Comparison of ENCODE assay signal across 12 mouse cellular contexts in genomic region chr7:79521259-79521658, GRCm38 (mm10). TPM values are rescaled to one million over a fixed set of nuclear protein-coding genes. Genes with fewer than 3 reads are reported as not detected.
DNase-seq lines count a peak whose midpoint lies in the region; ATAC-seq lines count a peak whose summit lies in the region.
"Had no signal": no experiment of that assay in that cellular context is flagged by ENCODE, and none has a peak within 500 bp of the region (broad histone marks: within the 10 kb centered on the region; RNA-seq: fewer than 3 reads in every experiment).

No protein-coding gene starts in this region.

- no peak for ATAC-seq in forebrain, embryonic 11.5 days (replicated peaks; ENCODE audit: low FRiP score)
- ATAC-seq in heart, embryonic 12.5 days (ENCODE audit: insufficient number of reproducible peaks, low FRiP score): no peak

- no peak overlapping the region for H3K4me2 ChIP-seq in forebrain, embryonic 11.5 days (ENCODE audit: low read depth, low read length, severe bottlenecking)
- no peak overlapping the region for H3K4me2 ChIP-seq in heart, embryonic 12.5 days

- peak; percentile 35 for DNase-seq in Muller cell, postnatal 12 days (ENCODE audit: inconsistent ontology term)
- peak; percentile 52 for DNase-seq in adipocyte (ENCODE audit: low spot score)
- peak; percentile 59 for DNase-seq in forebrain, embryonic 11.5 days (ENCODE audit: low spot score)
- no peak for DNase-seq in midbrain, embryonic 10.5 days (ENCODE audit: low spot score)
- no peak for DNase-seq in natural killer cell, adult 2 months (ENCODE audit: low spot score in 2 of 2)
- no peak for DNase-seq in thymus, postnatal 4 days
- DNase-seq in urinary bladder, postnatal 4 days (ENCODE audit: low spot score in 2 of 2): no peak
- DNase-seq: adrenal gland, adult 8-10 months; lung, postnatal 14 days had no signal

- no peaks in the 10 kb centered on the region for H3K9me3 ChIP-seq in forebrain, embryonic 11.5 days (ENCODE audit: control insufficient read depth, low read length)
- H3K9me3 ChIP-seq in midbrain, embryonic 10.5 days (replicated peaks): no peaks in the 10 kb centered on the region
- no peaks in the 10 kb centered on the region for H3K9me3 ChIP-seq in heart, embryonic 12.5 days (replicated peaks)
- H3K9me3 ChIP-seq: G1E had no signal

- peak overlapping the region; percentile 5; the same call in 1 of the 2 replicates for H3K9ac ChIP-seq in forebrain, embryonic 11.5 days (ENCODE audit: low read length)
- H3K9ac ChIP-seq in heart, embryonic 12.5 days: no peak overlapping the region

- no peak overlapping the region for H3K4me3 ChIP-seq in forebrain, embryonic 11.5 days (ENCODE audit: low read depth, low read length)
- H3K4me3 ChIP-seq in midbrain, embryonic 10.5 days: no peak overlapping the region
- no peak overlapping the region for H3K4me3 ChIP-seq in heart, embryonic 12.5 days

- peaks cover 81% of the 10 kb centered on the region for H3K4me1 ChIP-seq in forebrain, embryonic 11.5 days (replicated peaks; ENCODE audit: control insufficient read depth, insufficient read depth, low read length)
- H3K4me1 ChIP-seq in midbrain, embryonic 10.5 days: peaks cover 100% of the 10 kb centered on the region
- H3K4me1 ChIP-seq in heart, embryonic 12.5 days (replicated peaks): peaks cover 32% of the 10 kb centered on the region

- peak overlapping the region; percentile 99 for H3K27ac ChIP-seq in forebrain, embryonic 11.5 days (ENCODE audit: low read depth, low read length)
- H3K27ac ChIP-seq in midbrain, embryonic 10.5 days (replicated peaks): peak overlapping the region; percentile 72
- no peak overlapping the region for H3K27ac ChIP-seq in heart, embryonic 12.5 days (ENCODE audit: poor library complexity, severe bottlenecking)
- H3K27ac ChIP-seq: kidney, postnatal 0 days had no signal

- 28% methylated on average over 5 of the region's 5 CpGs for WGBS in forebrain, embryonic 11.5 days
- WGBS in midbrain, embryonic 10.5 days: 51% methylated on average over 5 of the region's 5 CpGs
- 38% methylated on average over 5 of the region's 5 CpGs for WGBS in heart, embryonic 12.5 days

- H3K36me3 ChIP-seq in forebrain, embryonic 11.5 days (ENCODE audit: control insufficient read depth, insufficient read depth, low read length): no peaks in the 10 kb centered on the region; the same call in 1 of the 2 replicates
- peaks cover 19% of the 10 kb centered on the region for H3K36me3 ChIP-seq in midbrain, embryonic 10.5 days
- H3K36me3 ChIP-seq in heart, embryonic 12.5 days: no peaks in the 10 kb centered on the region
- H3K36me3 ChIP-seq: G1E had no signal

- peaks cover 2% of the 10 kb centered on the region; the same call in 1 of the 2 replicates for H3K27me3 ChIP-seq in forebrain, embryonic 11.5 days (ENCODE audit: control insufficient read depth, insufficient read depth, low read length)
- H3K27me3 ChIP-seq in midbrain, embryonic 10.5 days (ENCODE audit: low read depth, poor library complexity, severe bottlenecking): peaks cover 98% of the 10 kb centered on the region
- peaks cover 76% of the 10 kb centered on the region for H3K27me3 ChIP-seq in heart, embryonic 12.5 days (replicated peaks)

RNA-seq across cellular contexts. Expression of gene Polg, which starts 55.1 kb away (rescaled TPM):
- polyA plus RNA-seq in forebrain, embryonic 11.5 days (2014; fragmentation: Nextera tagmentation; extraction: Ambion mirVana): 48.2 and 48.5 TPM in 2 replicates
- polyA plus RNA-seq in midbrain, embryonic 10.5 days (2016; fragmentation: Nextera tagmentation; extraction: Ambion mirVana): 41.3 and 43.2 TPM in 2 replicates
- polyA plus RNA-seq in heart, embryonic 12.5 days (2016; fragmentation: Nextera tagmentation; extraction: Ambion mirVana): 37.9 and 39.6 TPM in 2 replicates

Comparison
In these comparisons a context has a peak if more than half of its experiments do, and no peak if none do; other contexts are left out.
1. DNase-seq: peak in Muller cell, postnatal 12 days (single experiment), adipocyte (single experiment) and forebrain, embryonic 11.5 days (single experiment); none in midbrain, embryonic 10.5 days (single experiment), natural killer cell, adult 2 months (0 of 2), thymus, postnatal 4 days (single experiment) and urinary bladder, postnatal 4 days (0 of 2).